Mouse (Mus musculus): ENCODE measurements at regions not wholly inside any gene's neighbourhood (a gene's known extent, or its start where the extent isn't known, plus 50 kb on each side); places are given as distances from the start of the nearest gene placed in this dataset.

- no peaks in the 10 kb centered on the region for H3K4me1 ChIP-seq (ENCODE audit: control insufficient read depth, insufficient read depth, low read length)
- DNase-seq (ENCODE audit: low spot score) (no peak), ATAC-seq (no peak)
- H3K4me3 ChIP-seq (ENCODE audit: low read depth, low read length): no peak overlapping the region
- no peaks in the 10 kb centered on the region for H3K27me3 ChIP-seq (replicated peaks; ENCODE audit: control insufficient read depth, insufficient read depth, low read length)
- 36% methylated on average over 7 of the region's 7 CpGs for WGBS
- H3K9ac ChIP-seq (ENCODE audit: low read length): no peak overlapping the region
- no peaks in the 10 kb centered on the region for H3K36me3 ChIP-seq (ENCODE audit: control insufficient read depth, insufficient read depth, low read length)
- 0 out of 2 replicates have a peak, but pooled peaks cover 3% of the 10 kb centered on the region for H3K9me3 ChIP-seq (replicated peaks; ENCODE audit: control insufficient read depth, low read length)
- no peak overlapping the region for H3K27ac ChIP-seq (ENCODE audit: low read depth, low read length)
- H3K4me2 ChIP-seq (ENCODE audit: low read length): no peak overlapping the region
These were observed 194.3 kb upstream of the Gm10131 start for GRCm38 (mm10) chr8:34305542-34306485.

- Histone ChIP-seq H3K27ac (ENCODE audit: low read depth, low read length) (no peak overlapping the region), H3K27me3 (replicated peaks; ENCODE audit: control insufficient read depth, insufficient read depth, low read length) (no peaks in the 10 kb centered on the region), H3K4me1 (ENCODE audit: control insufficient read depth, insufficient read depth, low read length) (0 out of 2 replicates have a peak, but pooled peaks cover 4% of the 10 kb centered on the region), H3K4me2 (ENCODE audit: low read length) (no peak overlapping the region), H3K9me3 (replicated peaks; ENCODE audit: control insufficient read depth, low read length) (0 out of 2 replicates have a peak, but pooled peaks cover 3% of the 10 kb centered on the region), H3K4me3 (ENCODE audit: low read depth, low read length) (no peak overlapping the region), H3K9ac (ENCODE audit: low read length) (no peak overlapping the region), H3K36me3 (ENCODE audit: control insufficient read depth, insufficient read depth, low read length) (no peaks in the 10 kb centered on the region)
- ATAC-seq (no peak), DNase-seq (ENCODE audit: low spot score) (no peak)
- 89% methylated on average over 11 of the region's 11 CpGs for WGBS
These were observed 192.3 kb upstream of the Gm10131 start for GRCm38 (mm10) chr8:34303815-34304214.

- peak; percentile 82 for DNase-seq (ENCODE audit: low spot score)
- 35% methylated on average over 15 of the region's 15 CpGs for WGBS
- peak; percentile 87 for ATAC-seq
These were observed 188.9 kb upstream of the Gm10131 start for GRCm38 (mm10) chr8:34300331-34300903.

GRCm38 (mm10) chr8:34294721-34295120 is 183.2 kb upstream of the Gm10131 start:
- no peak overlapping the region for H3K4me2 ChIP-seq (ENCODE audit: low read length)
- H3K27ac ChIP-seq (ENCODE audit: low read depth, low read length): no peak overlapping the region
- no peaks in the 10 kb centered on the region for H3K4me1 ChIP-seq (ENCODE audit: control insufficient read depth, insufficient read depth, low read length)
- DNase-seq (ENCODE audit: low spot score) (peak; percentile 61), ATAC-seq (no peak)
- H3K4me3 ChIP-seq (ENCODE audit: low read depth, low read length): no peak overlapping the region
- H3K9me3 ChIP-seq (replicated peaks; ENCODE audit: control insufficient read depth, low read length): peaks cover 5% of the 10 kb centered on the region; the same call in 1 of the 2 replicates
- WGBS: 71% methylated on average over 8 of the region's 8 CpGs
- no peak overlapping the region for H3K9ac ChIP-seq (ENCODE audit: low read length)
- H3K27me3 ChIP-seq (replicated peaks; ENCODE audit: control insufficient read depth, insufficient read depth, low read length): no peaks in the 10 kb centered on the region
- no peaks in the 10 kb centered on the region for H3K36me3 ChIP-seq (ENCODE audit: control insufficient read depth, insufficient read depth, low read length)

More at GRCm38 (mm10) chr8:34300331-34300903, 188.9 kb upstream of the Gm10131 start:
- H3K9me3 ChIP-seq (replicated peaks; ENCODE audit: control insufficient read depth, low read length): no peaks in the 10 kb centered on the region
- H3K4me3 ChIP-seq (ENCODE audit: low read depth, low read length): no peak overlapping the region
- no peaks in the 10 kb centered on the region for H3K36me3 ChIP-seq (ENCODE audit: control insufficient read depth, insufficient read depth, low read length)
- no peak overlapping the region for H3K9ac ChIP-seq (ENCODE audit: low read length)
- no peaks in the 10 kb centered on the region for H3K27me3 ChIP-seq (replicated peaks; ENCODE audit: control insufficient read depth, insufficient read depth, low read length)
- H3K4me1 ChIP-seq (ENCODE audit: control insufficient read depth, insufficient read depth, low read length): 0 out of 2 replicates have a peak, but pooled peaks cover 4% of the 10 kb centered on the region
- no peak overlapping the region for H3K27ac ChIP-seq (ENCODE audit: low read depth, low read length)
- H3K4me2 ChIP-seq (ENCODE audit: low read length): no peak overlapping the region

- Histone ChIP-seq H3K4me3 (ENCODE audit: low read depth, low read length) (no peak overlapping the region), H3K27me3 (replicated peaks; ENCODE audit: control insufficient read depth, insufficient read depth, low read length) (no peaks in the 10 kb centered on the region), H3K27ac (ENCODE audit: low read depth, low read length) (no peak overlapping the region), H3K9me3 (replicated peaks; ENCODE audit: control insufficient read depth, low read length) (peaks cover 5% of the 10 kb centered on the region; the same call in 1 of the 2 replicates), H3K4me2 (ENCODE audit: low read length) (no peak overlapping the region), H3K4me1 (ENCODE audit: control insufficient read depth, insufficient read depth, low read length) (no peaks in the 10 kb centered on the region), H3K9ac (ENCODE audit: low read length) (no peak overlapping the region), H3K36me3 (ENCODE audit: control insufficient read depth, insufficient read depth, low read length) (no peaks in the 10 kb centered on the region)
- ATAC-seq (no peak), DNase-seq (ENCODE audit: low spot score) (no peak)
- 77% methylated on average over 4 of the region's 4 CpGs for WGBS
These were observed 179.1 kb upstream of the Gm10131 start for GRCm38 (mm10) chr8:34290670-34291069.

- WGBS: 90% methylated on average over 2 of the region's 2 CpGs
- H3K27me3 ChIP-seq (replicated peaks; ENCODE audit: control insufficient read depth, insufficient read depth, low read length): no peaks in the 10 kb centered on the region
- H3K4me1 ChIP-seq (ENCODE audit: control insufficient read depth, insufficient read depth, low read length): no peaks in the 10 kb centered on the region
- H3K27ac ChIP-seq (ENCODE audit: low read depth, low read length): no peak overlapping the region
- no peak for DNase-seq (ENCODE audit: low spot score)
- no peak for ATAC-seq
- H3K4me2 ChIP-seq (ENCODE audit: low read length): no peak overlapping the region
- H3K9me3 ChIP-seq (replicated peaks; ENCODE audit: control insufficient read depth, low read length): peaks cover 1% of the 10 kb centered on the region; the same call in 1 of the 2 replicates
- no peak overlapping the region for H3K9ac ChIP-seq (ENCODE audit: low read length)
- no peaks in the 10 kb centered on the region for H3K36me3 ChIP-seq (ENCODE audit: control insufficient read depth, insufficient read depth, low read length)
- no peak overlapping the region for H3K4me3 ChIP-seq (ENCODE audit: low read depth, low read length)
These were observed 176.3 kb upstream of the Gm10131 start for GRCm38 (mm10) chr8:34287801-34288200.

- no peak overlapping the region for H3K4me2 ChIP-seq (ENCODE audit: low read length)
- no peaks in the 10 kb centered on the region for H3K27me3 ChIP-seq (replicated peaks; ENCODE audit: control insufficient read depth, insufficient read depth, low read length)
- H3K4me1 ChIP-seq (ENCODE audit: control insufficient read depth, insufficient read depth, low read length): no peaks in the 10 kb centered on the region
- no peak overlapping the region for H3K9ac ChIP-seq (ENCODE audit: low read length)
- H3K36me3 ChIP-seq (ENCODE audit: control insufficient read depth, insufficient read depth, low read length): no peaks in the 10 kb centered on the region
- 91% methylated on average over 3 of the region's 3 CpGs for whole genome bisulfite sequencing
- no peak overlapping the region for H3K4me3 ChIP-seq (ENCODE audit: low read depth, low read length)
- ATAC-seq (no peak), DNase-seq (ENCODE audit: low spot score) (no peak)
- H3K27ac ChIP-seq (ENCODE audit: low read depth, low read length): no peak overlapping the region
- no peaks in the 10 kb centered on the region for H3K9me3 ChIP-seq (replicated peaks; ENCODE audit: control insufficient read depth, low read length)
These were observed 173.0 kb upstream of the Gm10131 start for GRCm38 (mm10) chr8:34284576-34284975.

GRCm38 (mm10) chr8:34280433-34280832 is 168.9 kb upstream of the Gm10131 start:
- no peak for DNase-seq (ENCODE audit: low spot score)
- Histone ChIP-seq H3K9ac (ENCODE audit: low read length) (no peak overlapping the region), H3K27me3 (replicated peaks; ENCODE audit: control insufficient read depth, insufficient read depth, low read length) (no peaks in the 10 kb centered on the region), H3K4me2 (ENCODE audit: low read length) (peak overlapping the region; percentile 42), H3K36me3 (ENCODE audit: control insufficient read depth, insufficient read depth, low read length) (no peaks in the 10 kb centered on the region), H3K9me3 (replicated peaks; ENCODE audit: control insufficient read depth, low read length) (no peaks in the 10 kb centered on the region), H3K4me1 (ENCODE audit: control insufficient read depth, insufficient read depth, low read length) (no peaks in the 10 kb centered on the region), H3K4me3 (ENCODE audit: low read depth, low read length) (no peak overlapping the region), H3K27ac (ENCODE audit: low read depth, low read length) (no peak overlapping the region)
- no peak for ATAC-seq
- 22% methylated on average over 11 of the region's 11 CpGs for WGBS

Data from forebrain, embryonic 14.5 days (tissue).